ENCODE assay signal across 18 mouse cellular contexts in genomic region chr13:56607225-56607624, GRCm38 (mm10). TPM values are rescaled to one million over a fixed set of nuclear protein-coding genes. Genes with fewer than 3 reads are reported as not detected.
A peak's percentile ranks its signal among the peaks of the same experiment; 100 is the strongest.
DNase-seq lines count a peak whose midpoint lies in the region; ATAC-seq and TF ChIP-seq lines count a peak whose summit lies in the region.
"Had no signal": no experiment of that assay in that cellular context is flagged by ENCODE, and none has a peak within 500 bp of the region (broad histone marks: within the 10 kb centered on the region; RNA-seq: fewer than 3 reads in every experiment).

No protein-coding gene starts in this region.

- H3K9ac ChIP-seq in kidney, embryonic 15.5 days: no peak overlapping the region
- H3K9ac ChIP-seq in embryonic facial prominence, embryonic 15.5 days: no peak overlapping the region
- no peak overlapping the region for H3K9ac ChIP-seq in limb, embryonic 15.5 days
- H3K9ac ChIP-seq: heart, embryonic 15.5 days; liver, embryonic 12.5 days had no signal

- H3K36me3 ChIP-seq in kidney, embryonic 15.5 days: no peaks in the 10 kb centered on the region
- no peaks in the 10 kb centered on the region for H3K36me3 ChIP-seq in embryonic facial prominence, embryonic 15.5 days
- no peaks in the 10 kb centered on the region for H3K36me3 ChIP-seq in limb, embryonic 15.5 days
- H3K36me3 ChIP-seq: heart, embryonic 15.5 days; liver, embryonic 12.5 days had no signal

- POLR2A ChIA-PET in Patski (lab: Charles Lee): no interaction called here

- DNase-seq in kidney, postnatal 4 days: no peak
- DNase-seq in Patski (ENCODE audit: low read depth, low spot score): no peak
- DNase-seq in frontal cortex, postnatal 25 days (ENCODE audit: low spot score in 2 of 2): no peak
- DNase-seq in urinary bladder, postnatal 25 days (ENCODE audit: low spot score): no peak
- DNase-seq: cerebellum, adult 11 months; gastrocnemius, postnatal 36 days; kidney, postnatal 36 days; spleen, adult 18-20 months had no signal

- H3K4me2 ChIP-seq in kidney, embryonic 15.5 days: no peak overlapping the region
- H3K4me2 ChIP-seq in embryonic facial prominence, embryonic 15.5 days (replicated peaks): no peak overlapping the region
- H3K4me2 ChIP-seq in limb, embryonic 15.5 days: no peak overlapping the region
- H3K4me2 ChIP-seq: heart, embryonic 15.5 days; liver, embryonic 12.5 days had no signal

- peaks cover 24% of the 10 kb centered on the region; the same call in 1 of the 2 replicates for H3K27me3 ChIP-seq in kidney, embryonic 15.5 days
- no peaks in the 10 kb centered on the region for H3K27me3 ChIP-seq in Patski
- H3K27me3 ChIP-seq in embryonic facial prominence, embryonic 15.5 days: 0 out of 2 replicates have a peak, but pooled peaks cover 14% of the 10 kb centered on the region
- H3K27me3 ChIP-seq in limb, embryonic 15.5 days: no peaks in the 10 kb centered on the region

- no peaks in the 10 kb centered on the region for H3K9me3 ChIP-seq in kidney, embryonic 15.5 days (replicated peaks)
- no peaks in the 10 kb centered on the region for H3K9me3 ChIP-seq in embryonic facial prominence, embryonic 15.5 days (replicated peaks)
- H3K9me3 ChIP-seq in limb, embryonic 15.5 days: no peaks in the 10 kb centered on the region
- H3K9me3 ChIP-seq: heart, embryonic 15.5 days; liver, embryonic 12.5 days had no signal

- 9% methylated on average over 7 of the region's 7 CpGs for whole genome bisulfite sequencing in kidney, embryonic 15.5 days
- WGBS in embryonic facial prominence, embryonic 15.5 days: 18% methylated on average over 7 of the region's 7 CpGs
- WGBS in limb, embryonic 15.5 days: 21% methylated on average over 7 of the region's 7 CpGs

- peaks cover 69% of the 10 kb centered on the region for H3K4me1 ChIP-seq in kidney, embryonic 15.5 days
- peaks cover 54% of the 10 kb centered on the region for H3K4me1 ChIP-seq in embryonic facial prominence, embryonic 15.5 days
- peaks cover 62% of the 10 kb centered on the region for H3K4me1 ChIP-seq in limb, embryonic 15.5 days

- H3K27ac ChIP-seq in kidney, embryonic 15.5 days: peak overlapping the region; percentile 70
- H3K27ac ChIP-seq in embryonic facial prominence, embryonic 15.5 days (replicated peaks): peak overlapping the region; percentile 78
- peak overlapping the region; percentile 78 for H3K27ac ChIP-seq in limb, embryonic 15.5 days
- H3K27ac ChIP-seq: heart, embryonic 15.5 days; liver, embryonic 12.5 days had no signal

- H3K4me3 ChIP-seq in kidney, embryonic 15.5 days (replicated peaks): no peak overlapping the region
- H3K4me3 ChIP-seq in embryonic facial prominence, embryonic 15.5 days (replicated peaks): no peak overlapping the region
- no peak overlapping the region for H3K4me3 ChIP-seq in limb, embryonic 15.5 days
- H3K4me3 ChIP-seq: erythroblast, embryonic 14.5 days; heart, embryonic 15.5 days; liver, embryonic 12.5 days had no signal

- TF ChIP-seq CTCF in Patski (IDR thresholded peaks at IDR 0.05): no peak

- CTCF ChIA-PET in Patski (lab: Charles Lee): interaction anchor here (1.9 kb wide), 1 partner anchor 34 kb away, joined by 5 read pairs; no protein-coding TSS in a partner anchor

- in situ Hi-C loops in Patski (cut with MboI; ENCODE audit: low pct_unique_long_range_greater_than_20kb): no loop called here

- ATAC-seq in kidney, embryonic 15.5 days (replicated peaks; ENCODE audit: low FRiP score): no peak
- peak; percentile 28 for ATAC-seq in Patski
- no peak for ATAC-seq in embryonic facial prominence, embryonic 15.5 days (ENCODE audit: insufficient number of reproducible peaks, low FRiP score, low TSS enrichment, low read depth)
- ATAC-seq in limb, embryonic 15.5 days (ENCODE audit: insufficient number of reproducible peaks, low FRiP score, low TSS enrichment, low read depth): peak; percentile 63
- ATAC-seq: activated CD4-positive, CD25-positive, alpha-beta regulatory T cell, adult 4 months; CD4-positive, CD25-positive, alpha-beta regulatory T cell, adult 4 months; hindbrain, embryonic 16.5 days; liver, embryonic 12.5 days had no signal

RNA-seq across cellular contexts. Expression of gene Tgfbi, which starts 2.1 kb away (rescaled TPM):
- 121 and 135 TPM in 2 replicates for polyA plus RNA-seq in kidney, embryonic 15.5 days (2015; fragmentation: Nextera tagmentation; extraction: Ambion mirVana)
- polyA plus RNA-seq in Patski (2021): 0.04 TPM
- polyA plus RNA-seq in embryonic facial prominence, embryonic 15.5 days (2015; fragmentation: Nextera tagmentation; extraction: Ambion mirVana): 64.4 and 68.3 TPM in 2 replicates
- polyA plus RNA-seq in limb, embryonic 15.5 days (2015; fragmentation: Nextera tagmentation; extraction: Ambion mirVana): 105 and 121 TPM in 2 replicates

RNA-seq across cellular contexts. Expression of gene Lect2, which starts 58.9 kb away (rescaled TPM):
- polyA plus RNA-seq in kidney, embryonic 15.5 days (2015; fragmentation: Nextera tagmentation; extraction: Ambion mirVana): 1.8 and 2.5 TPM in 2 replicates
- polyA plus RNA-seq in Patski (2021): not detected
- polyA plus RNA-seq in embryonic facial prominence, embryonic 15.5 days (2015; fragmentation: Nextera tagmentation; extraction: Ambion mirVana): not detected in 2 replicates
- not detected in 2 replicates for polyA plus RNA-seq in limb, embryonic 15.5 days (2015; fragmentation: Nextera tagmentation; extraction: Ambion mirVana)
- polyA plus RNA-seq: activated CD4-positive, CD25-positive, alpha-beta regulatory T cell, adult 4 months; CD4-positive, CD25-positive, alpha-beta regulatory T cell, adult 4 months; heart, embryonic 15.5 days; hindbrain, embryonic 16.5 days; neural tube, embryonic 14.5 days had no signal

Comparison
In these comparisons a context has a peak if more than half of its experiments do, and no peak if none do; other contexts are left out.
1. ATAC-seq: peak in Patski (single experiment) and limb, embryonic 15.5 days (single experiment); none in kidney, embryonic 15.5 days (single experiment) and embryonic facial prominence, embryonic 15.5 days (single experiment).
2. RNA of gene Tgfbi, which starts 2.1 kb away (polyA plus RNA-seq): 121 to 135 TPM in kidney, embryonic 15.5 days, 105 to 121 TPM in limb, embryonic 15.5 days and 64.4 to 68.3 TPM in embryonic facial prominence, embryonic 15.5 days; 0.04 TPM in Patski (single experiment); every median in the first group is over 10 times any median in the second.
3. Peak in every context shown above with its lines, with median percentiles within 50 percentile points of each other: H3K27ac ChIP-seq.